Mouse (Mus musculus) left cerebral cortex, adult 2 months (tissue): ENCODE measurements around the gene Gm20830. TPM values are rescaled to one million over a fixed set of nuclear protein-coding genes. Genes with fewer than 3 reads are reported as not detected.
"Not testable (repeated sequence)": the region's sequence is repeated elsewhere in the genome, so short reads cannot be mapped to it uniquely, and the experiment has no call there.

Experiments used
- DNase-seq, 2 experiments: peaks; one replicate each; pipeline ENCODE4 v3.0.0; 2021 to 2022; ENCODE audit warnings: low spot score in 2 of 2, mixed read lengths in 1 of 2; ENCODE audit errors: extremely low spot score in 1 of 2
- H3K27ac ChIP-seq: fragments of 200-600 bp; 2 replicates; pipeline ENCODE4 v1.8.1; 2022
- H3K4me3 ChIP-seq: fragments of 200-600 bp; 2 replicates; pipeline ENCODE4 v1.8.1; 2022
- intact Hi-C: fragments of 180-260 bp; cut with DNase I; formaldehyde crosslinking; loops from one replicate; pipeline ENCODE4 v1.15.1; 2025
- long read RNA-seq, 2 experiments: library from polyadenylated mRNA; stranded (forward); transcript quantifications; one replicate each; pipeline ENCODE4 v2.0.0; 2021; ENCODE audit warnings: borderline mapping rate in 2 of 2
- total RNA-seq, 2 experiments: library from RNA; stranded (reverse); gene quantifications; 2 replicates each; pipeline ENCODE4 v1.2.3; 2021

Gene Gm20830
- not detected for total RNA-seq
- long read RNA-seq, experiment 1, result 0 reads
- long read RNA-seq, experiment 2, result 0 reads

- H3K27ac ChIP-seq, DNase-seq, H3K4me3 ChIP-seq, intact Hi-C loops: not testable (repeated sequence)
Measured at GRCm38 (mm10) chrY:6918182-6918581, at the start of gene Gm20830. Gene Gm20830, minus strand, starts transcription at chrY:6918282.

Other genes starting within 250 kb of the Gm20830 start
- not detected for gene Gm21719, start 235.4 kb downstream of the Gm20830 start, total RNA-seq